Mouse (Mus musculus) frontal cortex, adult 2 months (tissue): ENCODE measurements around the gene Ccdc181. TPM values are rescaled to one million over a fixed set of nuclear protein-coding genes. Genes with fewer than 3 reads are reported as not detected.

ENCODE experiments used
- DNase-seq, 2 experiments: peaks; one replicate each; pipeline ENCODE4 v3.0.0; 2022; ENCODE audit warnings: low spot score in 1 of 2; ENCODE audit errors: extremely low spot score in 1 of 2
- polyA plus RNA-seq: library from polyadenylated mRNA; depleted of rRNA; stranded (reverse); fragments of >200 nt; gene quantifications from 2 replicates; pipeline ENCODE4 v1.2.3, GENCODE M21; 2012

Gene Ccdc181
- polyA plus RNA-seq, 1 experiment = 22.1 TPM

- DNase-seq = no peak
These were observed 3.9 kb downstream of the Ccdc181 start for GRCm38 (mm10) chr1:164279332-164279731.

DNA sequence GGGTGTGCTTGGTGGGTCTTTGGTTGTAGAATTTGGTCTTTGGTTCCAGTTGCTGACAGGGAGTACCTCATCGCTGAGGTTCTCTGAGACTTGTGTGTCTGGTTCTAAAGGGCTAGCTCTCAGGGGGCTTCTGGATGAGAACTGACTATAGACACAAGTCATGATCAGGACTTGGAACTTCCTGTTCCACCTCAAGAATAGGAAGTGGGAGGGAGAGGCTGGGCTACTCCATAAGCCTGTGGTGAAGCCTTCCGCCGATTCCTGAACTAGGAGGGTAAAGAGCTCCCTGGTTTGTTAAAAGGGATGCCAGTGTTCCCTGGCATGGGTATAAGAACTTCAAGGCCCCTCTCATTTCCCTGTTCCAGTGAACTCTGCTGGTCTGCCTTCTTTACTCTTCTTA, 8.6 kb downstream of the Ccdc181 start:
- no peak for DNase-seq

GRCm38 (mm10) chr1:164287406-164287805, 12.0 kb downstream of the Ccdc181 start:
- DNase-seq = no peak

GRCm38 (mm10) chr1:164292040-164292439, 16.7 kb downstream of the Ccdc181 start:
- no peak for DNase-seq

DNA sequence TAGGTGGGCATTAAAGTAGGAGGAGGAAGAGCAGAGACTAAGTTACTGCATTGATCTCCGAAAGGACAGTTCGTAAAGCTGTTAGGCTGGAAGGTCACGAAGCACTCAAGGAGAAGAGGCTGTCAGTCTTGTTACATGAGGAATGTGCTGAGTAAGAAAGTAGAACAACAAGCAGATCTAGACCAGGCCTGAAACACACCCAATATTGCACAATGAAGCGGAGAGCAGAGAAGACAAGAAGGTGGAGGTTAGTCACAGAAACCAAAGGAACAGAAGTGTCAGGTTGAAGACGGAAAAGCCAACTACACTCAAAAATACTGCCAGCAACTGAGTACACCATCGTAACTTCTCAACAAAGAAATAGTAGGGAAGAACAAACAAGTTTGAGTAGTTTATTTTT, 18.7 kb downstream of the Ccdc181 start:
- DNase-seq = no peak

DNA sequence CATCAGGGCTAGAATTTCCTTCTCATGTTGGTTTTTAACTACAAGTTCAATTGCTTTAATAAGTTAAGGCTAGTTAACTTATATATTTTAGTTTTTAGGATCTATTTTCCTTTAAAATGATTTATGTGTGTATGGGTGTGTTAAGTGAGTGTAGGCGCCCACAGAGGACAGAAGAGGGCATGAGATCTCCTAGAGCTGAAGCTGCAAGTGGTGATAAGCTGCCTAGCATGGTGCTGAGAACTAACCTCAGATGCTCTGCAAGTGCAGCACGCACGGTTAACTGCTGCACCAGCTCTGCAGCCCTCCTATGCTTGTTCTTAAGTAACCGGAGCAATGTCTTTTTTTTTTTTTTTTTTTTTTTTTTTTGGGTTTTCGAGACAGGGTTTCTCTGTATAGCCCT, 21.1 kb downstream of the Ccdc181 start:
- no peak for DNase-seq

DNA sequence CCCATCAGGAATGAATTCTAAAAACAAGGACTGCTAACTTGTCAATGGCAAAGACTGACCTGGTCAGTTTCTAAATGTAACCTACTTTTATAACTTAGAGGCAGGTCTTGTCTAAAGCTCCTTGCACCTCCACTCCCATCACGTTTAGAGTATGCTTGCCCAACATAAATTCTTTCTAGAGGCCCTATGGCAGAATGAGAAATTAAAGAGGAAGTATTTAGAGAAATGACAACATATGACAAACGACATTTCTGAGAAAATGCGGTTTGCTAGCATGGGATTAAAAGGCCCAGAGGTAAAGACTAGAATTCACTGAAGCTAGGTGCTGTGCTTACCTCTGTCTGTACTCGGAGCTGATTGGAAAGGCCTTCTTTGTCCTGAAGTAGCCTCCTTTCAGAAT, 26.6 kb downstream of the Ccdc181 start:
- no peak for DNase-seq

DNA sequence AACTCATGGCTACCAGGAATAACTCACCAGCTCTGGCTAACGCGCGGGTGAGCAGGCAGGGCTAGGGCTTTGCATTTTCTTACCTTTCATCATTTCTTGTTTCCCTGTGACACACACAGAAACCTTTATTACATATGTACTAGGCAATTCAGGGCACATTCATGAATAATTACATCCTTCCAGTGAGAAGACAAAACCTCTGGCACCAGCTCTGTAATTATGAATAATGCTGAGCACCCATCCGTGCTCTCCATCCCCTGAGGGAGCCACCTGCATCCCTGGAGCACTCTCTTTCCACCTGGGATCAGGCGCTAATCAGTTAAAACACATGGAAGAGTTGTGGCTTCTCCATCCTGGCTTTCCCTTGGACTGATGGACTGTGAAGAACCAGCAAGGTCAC, 28.4 kb downstream of the Ccdc181 start, which contains the start of gene Nme7:
TSS of gene Nme7 (plus strand) at position 301 of the 400 bp plus-strand sequence.
- DNase-seq = no peak

GRCm38 (mm10) chr1:164307124-164307751, 31.9 kb downstream of the Ccdc181 start, which contains the start of gene Blzf1:
Gene Blzf1, minus strand, starts transcription at chr1:164307489.
- DNase-seq = peak; percentile 97 to 98

GRCm38 (mm10) chr1:164307922-164308321, 32.5 kb downstream of the Ccdc181 start:
- no peak for DNase-seq

- no peak for DNase-seq
These were observed 38.7 kb downstream of the Ccdc181 start for GRCm38 (mm10) chr1:164314085-164314484.

GRCm38 (mm10) chr1:164315266-164315665, 39.9 kb downstream of the Ccdc181 start:
- peak in 1 of 2 experiments; percentile 54 for DNase-seq

- peak; percentile 65 to 95 for DNase-seq
These were observed 41.3 kb downstream of the Ccdc181 start for GRCm38 (mm10) chr1:164316697-164317096.

DNA sequence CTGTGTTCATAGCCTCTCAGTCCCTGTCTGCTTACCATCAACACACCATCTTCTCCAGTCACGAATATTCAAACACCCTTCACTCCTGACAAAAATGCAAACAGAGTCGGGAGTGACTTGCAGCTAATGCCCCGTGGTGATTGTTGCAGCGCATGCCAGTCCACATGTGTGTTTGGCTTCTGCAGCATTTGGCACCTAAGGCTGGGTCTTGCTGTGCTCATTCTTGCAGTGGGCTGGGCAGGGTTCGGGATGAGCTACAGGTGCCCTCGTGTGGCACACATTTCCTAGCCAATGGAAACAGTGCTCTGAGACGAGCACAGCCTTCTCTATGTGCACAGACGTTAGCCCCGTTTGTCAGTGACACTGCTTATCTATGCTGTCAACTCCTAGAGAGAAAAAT, 41.9 kb downstream of the Ccdc181 start:
- DNase-seq = no peak

DNA sequence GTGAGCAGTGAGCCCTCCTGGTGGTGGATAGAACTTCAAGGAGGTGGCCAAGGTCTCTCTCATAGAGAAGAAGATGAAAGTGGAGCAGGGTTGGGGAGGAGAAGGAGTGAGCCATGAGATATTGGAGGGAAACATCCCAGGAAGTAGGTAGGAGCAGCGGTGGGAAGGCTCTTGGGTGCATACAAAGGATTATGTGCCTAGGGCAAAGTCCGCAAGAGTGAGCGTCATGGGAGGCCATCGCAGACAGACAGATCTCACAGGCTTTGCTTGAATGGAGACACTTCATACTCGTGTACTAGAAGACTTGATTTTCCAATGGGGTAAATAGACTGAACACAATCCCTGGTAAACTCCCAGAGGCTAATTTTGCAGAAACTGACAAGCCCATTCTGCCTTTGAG, 43.1 kb downstream of the Ccdc181 start:
- no peak for DNase-seq

GRCm38 (mm10) chr1:164319542-164320140, 44.3 kb downstream of the Ccdc181 start:
- DNase-seq = peak in 1 of 2 experiments; percentile 10

DNA sequence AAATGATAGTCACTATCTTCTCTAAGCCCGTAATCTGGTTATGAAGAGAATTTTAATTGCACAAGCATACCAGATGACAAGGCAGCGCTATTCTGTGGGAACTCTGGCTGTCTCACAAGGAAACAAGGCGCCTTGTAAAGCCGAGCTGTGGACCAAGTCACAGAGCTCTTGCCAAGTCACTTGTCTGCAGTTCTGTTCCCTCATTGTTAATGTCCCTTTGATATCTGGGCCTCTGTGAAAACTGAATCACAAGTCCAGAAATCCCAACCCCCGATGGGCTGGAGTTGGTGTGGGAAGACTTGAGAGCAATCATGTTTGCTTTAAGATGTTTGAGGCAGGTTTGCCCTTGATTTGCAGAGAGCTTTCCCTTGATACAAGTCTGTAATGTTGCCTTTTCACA, 45.3 kb downstream of the Ccdc181 start:
- peak in 1 of 2 experiments; percentile 50 for DNase-seq

DNA sequence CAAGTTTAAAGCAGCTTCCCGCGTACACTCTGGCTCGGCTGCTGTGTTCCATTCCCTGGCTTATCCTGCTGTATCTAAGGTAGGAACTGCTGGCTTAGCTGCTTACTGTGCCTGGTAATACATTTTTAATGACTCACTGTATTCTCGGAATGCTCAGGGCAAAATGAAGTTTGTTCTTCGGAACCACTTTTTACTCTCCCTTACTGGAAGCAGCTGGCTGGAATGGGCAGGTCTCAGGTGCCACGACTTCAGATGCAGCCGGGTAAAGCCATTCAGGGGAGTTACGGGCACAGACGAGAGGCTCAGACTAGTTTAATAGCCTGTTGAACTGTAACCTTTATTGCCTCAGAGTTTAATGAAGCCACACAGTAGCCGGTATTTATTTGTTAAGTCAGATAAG, 46.0 kb downstream of the Ccdc181 start:
- no peak for DNase-seq

DNA sequence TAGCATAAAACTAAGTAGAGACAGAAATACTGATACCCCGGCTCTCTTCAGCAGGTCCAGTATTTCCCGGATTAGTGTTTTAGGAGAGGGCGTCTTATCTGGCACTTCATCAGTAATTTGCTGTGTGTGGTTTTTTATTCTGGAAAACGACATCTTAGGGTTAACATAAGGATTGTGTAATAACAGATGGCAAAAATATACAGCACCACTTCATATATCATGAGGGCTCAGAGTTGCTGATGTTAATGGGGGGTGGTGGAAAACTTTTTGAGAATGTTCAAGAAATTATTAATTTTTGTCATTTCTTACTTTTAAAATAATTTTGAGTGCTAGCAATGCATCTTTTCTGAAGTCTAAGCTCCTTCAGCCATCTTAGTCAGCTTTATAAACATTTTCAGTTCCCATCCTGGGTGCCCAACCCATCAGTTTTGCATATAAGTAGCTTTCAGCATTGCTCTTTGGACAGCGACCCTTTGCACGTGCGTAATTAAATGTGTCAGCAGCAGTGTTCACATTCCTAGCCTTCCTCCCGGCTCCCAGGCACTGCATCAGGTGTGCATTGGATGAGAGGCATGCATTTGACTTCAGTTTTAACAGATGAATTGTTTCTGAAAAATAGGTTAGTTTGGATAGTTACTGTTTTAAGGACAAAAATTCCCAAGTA, 47.7 kb downstream of the Ccdc181 start:
- no peak for DNase-seq

DNA sequence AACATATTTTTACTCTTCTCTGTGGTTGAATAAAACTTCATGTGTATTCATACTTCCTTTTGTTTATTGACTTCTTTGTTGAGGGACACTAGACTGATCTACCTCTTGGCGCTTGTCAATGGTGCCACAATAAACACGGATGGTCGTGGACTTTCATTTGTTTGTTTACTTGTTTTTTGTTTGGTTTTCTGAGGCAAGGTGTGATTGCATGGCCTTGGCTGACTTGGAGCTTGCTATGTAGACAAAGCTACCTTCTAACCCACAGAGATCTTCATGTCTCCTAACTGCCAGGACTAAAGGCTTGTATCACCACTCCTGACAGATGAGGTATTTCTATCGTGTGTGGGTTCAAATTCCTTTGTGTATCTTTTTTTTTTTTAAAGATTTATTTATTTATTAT, 48.8 kb downstream of the Ccdc181 start:
- no peak for DNase-seq

DNA sequence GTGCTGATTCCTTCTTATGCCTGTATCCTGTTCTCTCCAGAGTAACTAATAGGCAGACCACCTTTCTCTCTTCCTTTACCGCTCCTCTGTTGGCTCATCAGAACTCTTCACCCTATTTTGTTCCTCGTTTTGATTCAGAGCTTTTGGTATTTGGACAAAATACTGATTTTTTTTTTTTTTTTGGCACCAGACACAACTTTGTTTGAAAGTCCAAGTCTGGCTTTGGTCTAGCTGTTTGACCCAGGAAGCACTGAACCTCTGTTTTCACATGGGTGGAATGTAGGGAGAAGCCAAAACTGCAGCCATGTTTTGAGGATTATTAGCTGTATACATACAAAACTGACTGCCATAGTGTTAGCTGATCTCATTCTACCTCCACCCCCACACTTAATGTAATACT, 49.5 kb downstream of the Ccdc181 start:
- DNase-seq = no peak
